Mouse (Mus musculus): Measurements from ENCODE around the gene Ltbp2. TPM values are rescaled to one million over a fixed set of nuclear protein-coding genes. Genes with fewer than 3 reads are reported as not detected.
A peak's percentile ranks its signal among the peaks of the same experiment; 100 is the strongest.

The Ltbp2 gene
- polyA plus RNA-seq, 1 experiment from 2014 or later, result 0.11 TPM

- Histone ChIP-seq H3K27me3 (ENCODE audit: low read depth, poor library complexity, severe bottlenecking) (no peaks in the 10 kb centered on the region), H3K4me1 (peaks cover 36% of the 10 kb centered on the region), H3K9me3 (replicated peaks) (no peaks in the 10 kb centered on the region), H3K4me3 (peak overlapping the region; percentile 83), H3K36me3 (peaks cover 31% of the 10 kb centered on the region), H3K27ac (replicated peaks) (no peak overlapping the region)
- WGBS, result 93% methylated on average over 6 of the region's 6 CpGs
- no peak for DNase-seq (ENCODE audit: low spot score)
These were observed 102.0 kb downstream of the Ltbp2 start for GRCm38 (mm10) chr12:84774376-84774775.

GRCm38 (mm10) chr12:84773476-84773875, 102.9 kb downstream of the Ltbp2 start:
- H3K4me3 ChIP-seq, result peak overlapping the region; percentile 83
- H3K27ac ChIP-seq (replicated peaks), result peak overlapping the region; percentile 94
- peaks cover 39% of the 10 kb centered on the region for H3K36me3 ChIP-seq
- no peak for DNase-seq (ENCODE audit: low spot score)
- H3K9me3 ChIP-seq (replicated peaks), result no peaks in the 10 kb centered on the region
- WGBS, result 1% methylated on average over 20 of the region's 20 CpGs
- H3K4me1 ChIP-seq, result peaks cover 37% of the 10 kb centered on the region
- no peaks in the 10 kb centered on the region for H3K27me3 ChIP-seq (ENCODE audit: low read depth, poor library complexity, severe bottlenecking)

DNA sequence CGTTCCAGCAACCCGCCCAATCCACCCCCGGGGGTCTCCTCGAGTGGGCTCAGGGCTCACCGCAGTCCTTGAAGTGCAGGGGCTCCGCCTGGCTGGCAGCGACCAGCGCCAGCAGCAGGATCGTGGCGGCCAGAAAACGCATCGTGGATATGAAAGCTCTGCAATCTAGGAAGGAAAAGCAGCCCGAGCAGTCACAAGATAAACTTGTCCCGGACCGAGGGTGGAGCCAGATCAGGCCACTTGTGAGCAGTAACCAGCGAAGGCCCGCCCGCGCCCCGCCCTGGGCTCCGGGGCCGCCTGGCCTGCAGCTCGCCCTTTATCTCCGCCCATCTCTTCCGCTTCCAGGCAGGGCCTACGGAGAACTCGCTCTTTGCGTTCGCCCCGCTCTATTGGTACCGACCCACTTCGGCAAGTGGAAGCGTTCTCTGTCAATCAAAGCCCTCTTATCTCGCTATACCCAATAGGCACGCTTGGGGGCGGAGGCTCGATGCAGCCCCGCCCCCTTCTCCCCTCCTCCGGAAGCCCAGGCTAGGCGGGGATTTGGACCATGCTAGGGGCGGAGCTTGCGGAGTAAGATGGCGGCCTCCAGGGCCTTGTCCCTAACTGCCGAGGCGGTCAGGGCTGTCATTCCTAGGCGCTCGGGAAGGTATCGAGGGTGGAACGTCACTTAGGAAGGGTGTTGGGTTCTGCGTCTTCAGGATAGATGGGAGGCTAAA, 103.4 kb downstream of the Ltbp2 start, which contains the start of the genes Npc2 and Isca2:
Gene Npc2, minus strand, starts transcription at position 427 of the 716 bp plus-strand sequence.
Gene Isca2, plus strand, starts transcription at position 526 of the 716 bp plus-strand sequence.
- Histone ChIP-seq H3K27ac (replicated peaks) (peak within 1 kb of the TSS; percentile 94), H3K27me3 (ENCODE audit: low read depth, poor library complexity, severe bottlenecking) (no peaks in the 10 kb centered on the region), H3K4me1 (peaks cover 40% of the 10 kb centered on the region), H3K36me3 (peaks cover 44% of the 10 kb centered on the region), H3K4me3 (peak within 1 kb of the TSS; percentile 83), H3K9me3 (replicated peaks) (no peaks in the 10 kb centered on the region)
- under 1% methylated on average over 50 of the region's 50 CpGs for WGBS
- DNase-seq (ENCODE audit: low spot score), result peak; percentile 98

DNA sequence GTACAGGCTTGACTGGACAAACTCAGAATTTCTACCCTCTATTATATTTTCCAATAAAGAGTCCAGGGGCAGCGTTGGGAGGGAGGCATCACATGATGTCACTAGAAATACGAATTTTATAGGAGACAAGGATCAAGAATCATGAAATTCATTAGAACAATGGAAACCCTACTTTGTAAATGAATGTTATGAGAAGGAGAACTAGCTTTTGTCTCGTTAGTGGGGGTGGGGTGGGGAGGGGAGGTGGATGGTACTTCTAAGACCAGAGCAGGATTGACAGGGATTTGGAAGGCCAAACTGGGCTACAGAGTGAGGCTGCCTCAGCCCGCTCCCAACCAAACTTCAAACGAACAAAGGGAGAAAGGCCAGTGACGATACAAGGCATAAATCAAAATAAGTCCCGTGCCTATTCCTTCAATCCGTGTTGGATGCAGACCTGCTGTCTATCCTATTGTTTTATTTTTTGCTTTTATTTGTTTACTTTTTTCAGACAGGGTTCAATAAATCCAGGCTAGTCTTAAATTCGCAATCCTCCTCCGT, 104.3 kb downstream of the Ltbp2 start:
- peak overlapping the region; percentile 83 for H3K4me3 ChIP-seq
- H3K36me3 ChIP-seq, result peaks cover 49% of the 10 kb centered on the region
- DNase-seq (ENCODE audit: low spot score), result peak; percentile 44
- no peaks in the 10 kb centered on the region for H3K9me3 ChIP-seq (replicated peaks)
- peak overlapping the region; percentile 94 for H3K27ac ChIP-seq (replicated peaks)
- WGBS, result 8% methylated on average over 10 of the region's 10 CpGs
- H3K4me1 ChIP-seq, result peaks cover 48% of the 10 kb centered on the region
- H3K27me3 ChIP-seq (ENCODE audit: low read depth, poor library complexity, severe bottlenecking), result no peaks in the 10 kb centered on the region

DNA sequence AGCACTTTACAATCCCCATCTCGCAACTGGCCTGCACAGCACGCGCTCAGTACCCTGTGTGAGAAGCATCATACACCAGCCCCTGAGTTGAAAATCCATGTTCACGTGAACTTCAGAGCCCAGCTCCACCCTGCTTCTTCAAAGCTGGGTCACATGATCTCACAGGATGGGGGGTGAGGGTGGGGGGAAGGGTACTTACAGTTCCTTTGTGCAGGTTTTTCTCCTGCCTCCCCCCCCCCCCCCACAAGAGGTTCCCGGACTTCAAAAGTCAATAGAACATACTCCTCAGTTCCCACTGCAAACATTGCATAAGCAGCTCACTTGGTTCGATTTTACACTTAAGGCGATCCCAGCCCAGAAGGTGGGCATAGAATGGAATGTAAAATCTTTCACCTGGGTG, 106.7 kb downstream of the Ltbp2 start:
- WGBS, result 95% methylated on average over 7 of the region's 7 CpGs
- Histone ChIP-seq H3K9me3 (replicated peaks) (no peaks in the 10 kb centered on the region), H3K4me3 (no peak overlapping the region), H3K27ac (replicated peaks) (no peak overlapping the region), H3K4me1 (peaks cover 52% of the 10 kb centered on the region), H3K27me3 (ENCODE audit: low read depth, poor library complexity, severe bottlenecking) (no peaks in the 10 kb centered on the region), H3K36me3 (peaks cover 55% of the 10 kb centered on the region)
- DNase-seq (ENCODE audit: low spot score), result no peak

- no peak overlapping the region for H3K4me3 ChIP-seq
- peaks cover 74% of the 10 kb centered on the region for H3K36me3 ChIP-seq
- no peak overlapping the region for H3K27ac ChIP-seq (replicated peaks)
- 93% methylated on average over 6 of the region's 6 CpGs for WGBS
- no peaks in the 10 kb centered on the region for H3K27me3 ChIP-seq (ENCODE audit: low read depth, poor library complexity, severe bottlenecking)
- DNase-seq (ENCODE audit: low spot score), result no peak
- peaks cover 42% of the 10 kb centered on the region for H3K4me1 ChIP-seq
- H3K9me3 ChIP-seq (replicated peaks), result no peaks in the 10 kb centered on the region
These were observed 108.8 kb downstream of the Ltbp2 start for GRCm38 (mm10) chr12:84767510-84767909.

- no peak for DNase-seq (ENCODE audit: low spot score)
These were observed 110.1 kb downstream of the Ltbp2 start for GRCm38 (mm10) chr12:84766113-84766735.

DNA sequence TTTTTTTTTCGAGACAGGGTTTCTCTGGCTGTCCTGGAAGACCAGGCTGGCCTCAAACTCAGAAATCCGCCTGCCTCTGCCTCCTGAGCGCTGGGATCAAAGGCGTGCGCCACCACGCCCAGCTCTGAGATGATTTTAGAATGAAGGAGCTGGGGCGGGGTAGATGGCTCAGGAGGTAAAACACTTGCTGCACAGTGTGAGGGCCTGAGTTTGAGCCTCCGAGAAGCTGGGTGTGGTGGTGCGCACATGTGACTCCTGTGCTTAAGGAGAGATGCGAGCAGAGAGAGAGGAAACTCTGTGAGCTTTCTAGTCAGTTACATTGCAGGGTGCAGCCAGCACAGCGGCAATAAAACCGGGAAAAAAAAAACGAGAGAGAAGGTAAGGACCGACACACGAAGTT, 110.8 kb downstream of the Ltbp2 start:
- Histone ChIP-seq H3K36me3 (peaks cover 87% of the 10 kb centered on the region), H3K9me3 (replicated peaks) (no peaks in the 10 kb centered on the region), H3K27me3 (ENCODE audit: low read depth, poor library complexity, severe bottlenecking) (no peaks in the 10 kb centered on the region), H3K4me3 (no peak overlapping the region), H3K4me1 (peaks cover 26% of the 10 kb centered on the region), H3K27ac (replicated peaks) (no peak overlapping the region)
- WGBS, result 92% methylated on average over 15 of the region's 15 CpGs
- DNase-seq (ENCODE audit: low spot score), result no peak

More at GRCm38 (mm10) chr12:84766113-84766735, 110.1 kb downstream of the Ltbp2 start:
- H3K4me1 ChIP-seq, result peaks cover 33% of the 10 kb centered on the region
- no peaks in the 10 kb centered on the region for H3K9me3 ChIP-seq (replicated peaks)
- no peak overlapping the region for H3K4me3 ChIP-seq
- no peaks in the 10 kb centered on the region for H3K27me3 ChIP-seq (ENCODE audit: low read depth, poor library complexity, severe bottlenecking)
- H3K36me3 ChIP-seq, result peaks cover 86% of the 10 kb centered on the region
- H3K27ac ChIP-seq (replicated peaks), result no peak overlapping the region
- WGBS, result 80% methylated on average over 5 of the region's 5 CpGs

DNA sequence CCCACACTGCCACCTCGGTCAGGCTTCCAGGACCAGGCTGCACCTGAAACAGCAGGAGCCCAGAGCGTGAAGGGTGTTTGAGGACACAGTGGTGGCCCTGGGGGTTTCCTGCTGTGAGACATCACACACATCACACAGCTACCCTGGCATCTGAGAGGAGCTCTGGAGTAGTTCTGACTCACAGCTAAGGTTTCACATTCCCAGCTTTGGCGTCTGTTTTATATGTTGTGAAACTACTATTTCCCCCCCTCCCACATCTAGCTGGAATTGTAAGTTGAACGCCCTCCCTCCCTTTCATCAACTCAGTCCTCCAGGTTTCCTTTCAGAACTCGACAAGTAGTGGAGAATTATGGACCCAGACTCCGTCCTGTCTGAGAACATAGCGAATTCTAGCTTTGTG, 111.6 kb downstream of the Ltbp2 start:
- WGBS, result 91% methylated on average over 7 of the region's 7 CpGs
- Histone ChIP-seq H3K4me1 (peaks cover 20% of the 10 kb centered on the region), H3K27ac (replicated peaks) (no peak overlapping the region), H3K4me3 (no peak overlapping the region), H3K27me3 (ENCODE audit: low read depth, poor library complexity, severe bottlenecking) (no peaks in the 10 kb centered on the region), H3K36me3 (peaks cover 88% of the 10 kb centered on the region), H3K9me3 (replicated peaks) (no peaks in the 10 kb centered on the region)
- no peak for DNase-seq (ENCODE audit: low spot score)

DNA sequence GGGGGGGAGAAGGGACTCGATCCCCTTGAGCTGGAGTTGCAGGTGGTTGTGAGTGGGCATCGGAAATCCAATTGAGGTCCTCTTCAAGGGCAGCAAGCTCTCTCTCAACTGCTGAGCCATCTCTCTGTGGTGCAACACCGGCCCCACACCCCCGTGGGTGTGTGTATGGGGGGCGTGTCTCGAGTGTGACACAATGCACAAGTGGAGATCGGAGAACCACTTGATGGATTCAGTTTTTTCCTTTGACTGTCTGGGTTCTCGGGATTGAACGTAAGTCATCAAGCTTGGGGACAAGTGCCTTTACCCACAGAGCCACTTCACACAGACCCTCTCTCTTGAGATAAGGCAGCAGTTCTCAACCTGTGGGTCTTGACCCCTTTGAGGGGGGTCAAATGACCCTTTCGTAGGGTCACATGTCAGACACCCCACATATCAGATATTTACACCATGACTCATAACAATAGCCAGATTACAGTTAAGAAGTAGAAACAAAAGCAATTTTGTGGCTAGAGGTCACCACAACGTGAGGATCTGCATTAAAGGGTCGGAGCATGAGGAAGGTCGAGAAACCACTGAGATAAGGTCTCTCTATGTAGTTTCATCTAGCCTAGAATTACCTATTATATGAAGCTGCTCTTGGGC, 112.6 kb downstream of the Ltbp2 start:
- Histone ChIP-seq H3K9me3 (replicated peaks) (no peaks in the 10 kb centered on the region), H3K36me3 (peaks cover 88% of the 10 kb centered on the region), H3K4me3 (no peak overlapping the region), H3K27me3 (ENCODE audit: low read depth, poor library complexity, severe bottlenecking) (no peaks in the 10 kb centered on the region), H3K4me1 (peaks cover 15% of the 10 kb centered on the region), H3K27ac (replicated peaks) (no peak overlapping the region)
- DNase-seq (ENCODE audit: low spot score), result no peak
- WGBS, result 93% methylated on average over 13 of the region's 13 CpGs

GRCm38 (mm10) chr12:84762532-84762931, 113.8 kb downstream of the Ltbp2 start:
- Histone ChIP-seq H3K4me1 (peaks cover 9% of the 10 kb centered on the region), H3K9me3 (replicated peaks) (no peaks in the 10 kb centered on the region), H3K4me3 (no peak overlapping the region), H3K27me3 (ENCODE audit: low read depth, poor library complexity, severe bottlenecking) (no peaks in the 10 kb centered on the region), H3K36me3 (peaks cover 90% of the 10 kb centered on the region), H3K27ac (replicated peaks) (no peak overlapping the region)
- no peak for DNase-seq (ENCODE audit: low spot score)
- 90% methylated on average over 5 of the region's 5 CpGs for WGBS

GRCm38 (mm10) chr12:84759063-84759462, 117.3 kb downstream of the Ltbp2 start:
- H3K4me1 ChIP-seq, result peaks cover 13% of the 10 kb centered on the region
- DNase-seq (ENCODE audit: low spot score), result no peak
- no peak overlapping the region for H3K4me3 ChIP-seq
- H3K27me3 ChIP-seq (ENCODE audit: low read depth, poor library complexity, severe bottlenecking), result peaks cover 6% of the 10 kb centered on the region; the same call in 1 of the 2 replicates
- WGBS, result 87% methylated on average over 2 of the region's 2 CpGs
- no peak overlapping the region for H3K27ac ChIP-seq (replicated peaks)
- H3K9me3 ChIP-seq (replicated peaks), result no peaks in the 10 kb centered on the region
- H3K36me3 ChIP-seq, result peaks cover 89% of the 10 kb centered on the region
